Mouse (Mus musculus): ENCODE results near the gene Dnajb12.

DNA sequence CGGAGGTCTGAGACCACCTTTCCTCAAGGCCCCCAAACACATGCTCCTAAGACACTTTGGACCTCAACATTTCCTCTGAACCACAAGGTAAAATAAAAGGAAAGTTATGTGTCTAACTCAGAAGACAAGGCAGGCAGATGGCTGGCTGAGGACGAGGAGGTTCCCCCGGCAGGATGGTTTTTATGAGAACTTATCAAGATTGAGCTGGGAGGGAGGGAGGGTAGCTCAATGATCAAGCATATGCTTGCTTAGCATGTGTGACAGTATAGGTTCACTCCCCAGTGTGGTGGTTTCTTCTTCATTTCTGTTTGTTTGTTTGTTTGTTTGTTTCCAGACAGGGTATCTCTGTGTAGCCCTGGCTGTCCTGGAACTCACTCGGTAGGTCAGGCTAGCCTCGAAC lies 67.0 kb downstream of the Dnajb12 start:
- TF ChIP-seq GATA1 (IDR thresholded peaks at IDR 0.05; ENCODE audit: borderline replicate concordance, low read length), result no peak
- TF ChIP-seq FLI1 (IDR thresholded peaks at IDR 0.05; ENCODE audit: low read length), result no peak

Measured in megakaryocyte, embryonic 14.5 days (primary cell).